Mouse (Mus musculus) lung, adult 2 months (tissue): Measurements from ENCODE around the gene Ppp1r9b.

Source experiments
- CTCF ChIP-seq: fragments of 200-500 bp; IDR thresholded peaks from 2 replicates; pipeline ENCODE4 v1.5.1; 2011; ENCODE audit warnings: mild to moderate bottlenecking, low read length, control low read depth; ENCODE audit not compliant: insufficient read depth
- POLR2A ChIP-seq: fragments of 200-500 bp; IDR thresholded peaks from 2 replicates; pipeline ENCODE4 v1.6.1; 2011; ENCODE audit warnings: low read depth, mild to moderate bottlenecking, control low read depth, low read length, borderline replicate concordance; ENCODE audit errors: extremely low read depth

- TF ChIP-seq CTCF (no peak), POLR2A (no peak)
Measured at GRCm38 (mm10) chr11:95033617-95034016, 42.8 kb downstream of the Ppp1r9b start.
